Mouse (Mus musculus) E14TG2a.4 (cell line): ENCODE data around the gene Tubgcp6.

ENCODE experiments used
- CTCF ChIP-seq: conservative IDR thresholded peaks from 2 replicates; pipeline ENCODE4 v1.5.1; 2014; ENCODE audit warnings: low read length
- NANOG ChIP-seq: IDR thresholded peaks from 2 replicates; pipeline ENCODE4 v1.6.1; 2014; ENCODE audit warnings: borderline replicate concordance, low read length, mixed read lengths

GRCm38 (mm10) chr15:89146537-89146936 is 23.6 kb upstream of the Tubgcp6 start:
- TF ChIP-seq CTCF: no peak
- no peak for TF ChIP-seq NANOG
